Mouse (Mus musculus): Measurements from ENCODE around the gene Zscan2.

- TF ChIP-seq CTCF (IDR thresholded peaks at IDR 0.05; ENCODE audit: extremely low read depth, insufficient read length, insufficient replicate concordance, low read depth, low read length) (no peak), POLR2A (IDR thresholded peaks at IDR 0.05; ENCODE audit: low read depth, low read length) (no peak)
Observed at GRCm38 (mm10) chr7:80888595-80888994, 27.9 kb downstream of the Zscan2 start.
